Mouse (Mus musculus) hindbrain, embryonic 11.5 days (tissue): ENCODE results near the gene Rpl9-ps1. TPM values are rescaled to one million over a fixed set of nuclear protein-coding genes. Genes with fewer than 3 reads are reported as not detected.

Experiments used
- ATAC-seq: fragments of 200-750 bp; cut with Nextera tagmentation; 2 replicates; pipeline ENCODE4 v1.8.0; 2017; ENCODE audit warnings: mild to moderate bottlenecking, moderate TSS enrichment, moderate library complexity; ENCODE audit not compliant: low FRiP score
- DNase-seq: peaks from one replicate; pipeline ENCODE4 v3.0.0-alpha.2; 2015; ENCODE audit warnings: low spot score
- H3K27ac ChIP-seq: fragments of 300-500 bp; sonication (generic); 2 replicates; pipeline ENCODE4 v1.5.1; 2014; ENCODE audit warnings: mild to moderate bottlenecking, low read depth, low read length
- H3K27me3 ChIP-seq: fragments of 300-500 bp; sonication (generic); 2 replicates; pipeline ENCODE4 v1.6.1; 2014; ENCODE audit warnings: mild to moderate bottlenecking, low read length, moderate library complexity, mixed read lengths; ENCODE audit not compliant: control insufficient read depth, insufficient read depth
- H3K36me3 ChIP-seq: fragments of 300-500 bp; sonication (generic); 2 replicates; pipeline ENCODE4 v1.6.1; 2014; ENCODE audit warnings: mild to moderate bottlenecking, low read length, moderate library complexity, mixed read lengths; ENCODE audit not compliant: control insufficient read depth, insufficient read depth
- H3K4me1 ChIP-seq: fragments of 300-500 bp; sonication (generic); replicated peaks from 2 replicates; pipeline ENCODE4 v1.6.1; 2014; ENCODE audit warnings: low read length, mixed read lengths; ENCODE audit not compliant: control insufficient read depth, insufficient read depth
- H3K4me2 ChIP-seq: fragments of 300-500 bp; sonication (generic); replicated peaks from 2 replicates; pipeline ENCODE4 v1.6.1; 2014; ENCODE audit warnings: mild to moderate bottlenecking, low read depth, low read length
- H3K4me3 ChIP-seq: fragments of 300-500 bp; sonication (generic); 2 replicates; pipeline ENCODE4 v1.5.1; 2014; ENCODE audit warnings: low read depth, low read length
- H3K9ac ChIP-seq: fragments of 300-500 bp; sonication (generic); 2 replicates; pipeline ENCODE4 v1.6.1; 2014; ENCODE audit warnings: low read depth, low read length
- H3K9me3 ChIP-seq: fragments of 300-500 bp; sonication (generic); 2 replicates; pipeline ENCODE4 v1.6.1; 2016; ENCODE audit warnings: low read length; ENCODE audit not compliant: control insufficient read depth
- WGBS: fragments of 180-500 bp; shearing (Covaris S2); extraction: QIAGEN DNeasy Blood & Tissue Kit; methylation state at CpG from one replicate; pipeline ENCODE4 v1.1.7; 2014; 5-methylcytosine and 5-hydroxymethylcytosine counted together
- polyA plus RNA-seq: library from polyadenylated mRNA; unstranded; fragments of >200 nt; fragmentation: Nextera tagmentation; extraction: Ambion mirVana; gene quantifications from 2 replicates; pipeline ENCODE4 v1.2.1, GENCODE M21; 2014

Gene Rpl9-ps1
- polyA plus RNA-seq, 1 experiment from 2014 or later: not detected

DNA sequence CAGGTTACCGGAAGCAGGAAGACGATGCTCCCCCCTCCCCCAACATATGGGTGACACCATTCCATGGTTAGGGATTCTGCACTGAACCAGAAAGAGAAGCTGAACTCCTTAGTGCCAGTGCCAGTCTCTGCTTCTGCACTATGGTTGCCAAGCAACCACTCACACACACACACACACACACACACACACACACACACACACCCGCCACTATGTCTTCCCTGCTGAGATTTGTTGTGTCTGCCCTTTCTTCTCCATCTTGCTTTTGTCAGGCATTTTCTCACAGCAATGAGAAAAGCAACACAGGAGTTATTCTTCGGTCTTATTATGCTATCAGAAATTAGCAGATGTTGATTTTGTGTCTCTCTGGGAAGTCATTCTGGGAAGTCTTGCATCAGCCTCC, 11.0 kb downstream of the Rpl9-ps1 start:
- Histone ChIP-seq H3K4me2 (no peak overlapping the region), H3K4me3 (no peak overlapping the region), H3K27me3 (no peaks in the 10 kb centered on the region), H3K27ac (no peak overlapping the region), H3K9me3 (no peaks in the 10 kb centered on the region), H3K4me1 (no peaks in the 10 kb centered on the region), H3K36me3 (no peaks in the 10 kb centered on the region), H3K9ac (no peak overlapping the region)
- no peak for ATAC-seq
- 40% methylated on average over 4 of the region's 4 CpGs for WGBS
- DNase-seq: peak; percentile 27

DNA sequence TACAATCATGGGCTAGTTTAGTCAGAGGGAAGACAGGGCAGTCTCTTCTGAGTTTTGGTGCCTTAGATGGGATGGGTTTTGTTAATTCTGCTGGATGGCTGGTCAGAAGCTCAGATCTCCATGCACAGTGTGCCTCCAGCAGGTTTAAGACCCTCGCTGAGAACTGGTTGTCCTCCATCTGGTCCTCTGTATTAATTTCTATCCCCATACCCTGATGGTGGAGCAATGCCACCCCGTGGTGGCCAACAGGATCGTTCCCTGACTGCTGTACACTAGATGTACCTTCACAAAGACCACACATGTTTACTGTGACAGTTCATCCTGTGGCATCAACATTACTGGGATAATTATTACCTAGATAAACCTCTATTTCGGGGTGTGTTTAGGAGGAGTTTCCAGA, 12.7 kb downstream of the Rpl9-ps1 start:
- ATAC-seq: no peak
- Histone ChIP-seq H3K27me3 (no peaks in the 10 kb centered on the region), H3K9me3 (no peaks in the 10 kb centered on the region), H3K9ac (no peak overlapping the region), H3K27ac (no peak overlapping the region), H3K36me3 (no peaks in the 10 kb centered on the region), H3K4me2 (no peak overlapping the region), H3K4me3 (no peak overlapping the region), H3K4me1 (no peaks in the 10 kb centered on the region)
- DNase-seq: no peak
- WGBS: 69% methylated on average over 4 of the region's 4 CpGs

DNA sequence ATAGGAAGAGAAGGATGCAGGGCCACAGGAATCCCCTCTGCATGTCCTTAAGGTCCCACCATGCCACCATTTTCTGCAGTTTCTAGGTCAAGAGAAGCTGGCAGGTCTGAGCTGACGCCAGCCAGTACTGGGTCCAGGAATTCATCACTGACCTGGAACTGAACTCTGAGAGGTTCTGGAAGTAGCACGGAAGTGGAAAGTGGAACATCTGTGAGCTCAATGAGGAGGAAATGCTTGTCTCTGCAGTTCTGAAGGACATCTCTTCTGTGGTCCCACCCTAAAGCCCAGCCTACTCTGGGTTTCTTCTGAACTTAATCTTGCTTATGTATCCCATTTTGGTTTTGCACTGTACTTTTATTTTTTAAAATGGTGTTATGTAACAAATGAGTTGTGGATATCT, 14.4 kb downstream of the Rpl9-ps1 start:
- 85% methylated on average over 2 of the region's 2 CpGs for WGBS
- ATAC-seq (no peak), DNase-seq (no peak)
- H3K9ac ChIP-seq: no peak overlapping the region
- no peak overlapping the region for H3K4me3 ChIP-seq
- no peaks in the 10 kb centered on the region for H3K36me3 ChIP-seq
- no peak overlapping the region for H3K4me2 ChIP-seq
- H3K27me3 ChIP-seq: no peaks in the 10 kb centered on the region
- H3K4me1 ChIP-seq: no peaks in the 10 kb centered on the region
- H3K9me3 ChIP-seq: no peaks in the 10 kb centered on the region
- no peak overlapping the region for H3K27ac ChIP-seq

DNA sequence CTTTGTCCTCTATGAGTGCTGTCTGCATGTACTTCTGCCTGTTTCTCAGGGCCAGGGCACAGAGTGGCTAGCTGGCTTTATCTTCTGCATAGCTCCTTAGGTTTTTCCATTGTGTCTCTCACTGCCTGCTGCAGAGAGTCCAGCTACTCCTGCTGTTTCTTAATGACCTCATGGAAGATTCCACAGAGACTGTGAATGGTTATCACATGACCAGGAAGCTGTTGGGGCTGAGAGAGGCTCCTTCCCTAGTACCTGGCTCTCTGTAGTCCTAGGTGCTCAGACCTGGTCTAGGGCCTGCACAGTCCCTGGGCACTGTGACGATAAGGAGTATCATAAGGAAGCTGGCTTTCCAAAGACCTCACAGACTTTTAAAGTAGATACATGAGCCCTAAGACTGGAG, 14.8 kb downstream of the Rpl9-ps1 start:
- Histone ChIP-seq H3K4me3 (no peak overlapping the region), H3K4me2 (no peak overlapping the region), H3K27me3 (no peaks in the 10 kb centered on the region), H3K36me3 (no peaks in the 10 kb centered on the region), H3K9me3 (no peaks in the 10 kb centered on the region), H3K9ac (no peak overlapping the region), H3K27ac (no peak overlapping the region), H3K4me1 (no peaks in the 10 kb centered on the region)
- no peak for ATAC-seq
- DNase-seq: no peak
- 85% methylated on average over 1 of the region's 1 CpGs for WGBS

DNA sequence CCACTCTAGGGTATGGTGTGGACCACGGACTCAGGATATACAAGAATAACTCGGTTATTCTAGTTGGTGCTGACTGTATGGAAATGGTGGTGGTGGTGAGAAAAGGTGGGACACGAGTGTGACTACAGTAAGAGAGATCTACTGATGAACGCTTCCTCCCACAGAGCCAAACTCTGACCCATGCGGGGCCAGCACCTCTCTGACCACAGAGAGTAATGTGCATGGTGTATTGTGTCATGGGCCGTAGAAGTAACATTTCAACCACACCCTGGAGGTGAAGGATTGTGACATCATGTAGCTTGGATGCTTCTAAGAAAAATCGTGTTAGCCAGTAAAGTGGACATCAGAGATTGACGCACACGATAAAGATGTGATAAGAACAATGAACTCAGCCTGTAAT, 16.6 kb downstream of the Rpl9-ps1 start:
- ATAC-seq (no peak), DNase-seq (no peak)
- WGBS: 89% methylated on average over 9 of the region's 9 CpGs

DNA sequence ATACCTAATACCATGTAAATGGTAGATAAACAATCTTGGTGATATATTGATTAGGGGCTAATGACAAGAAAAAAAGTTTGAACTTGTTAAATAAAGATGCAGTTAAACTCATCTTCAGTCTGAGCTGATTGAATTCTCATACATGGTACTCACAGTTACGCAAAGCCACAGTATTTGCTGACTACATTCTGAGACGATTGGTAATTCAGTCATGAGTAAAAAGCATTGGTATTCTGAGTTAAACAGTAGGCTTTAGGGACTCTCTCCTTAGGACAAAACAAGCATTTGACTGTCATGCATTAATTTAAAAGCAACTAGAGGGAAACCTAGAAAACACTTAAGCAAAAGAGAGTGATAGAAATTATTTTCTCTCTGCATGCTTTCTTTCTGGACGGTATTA, 21.8 kb downstream of the Rpl9-ps1 start:
- no peak overlapping the region for H3K4me2 ChIP-seq
- no peaks in the 10 kb centered on the region for H3K27me3 ChIP-seq
- no peaks in the 10 kb centered on the region for H3K9me3 ChIP-seq
- 88% methylated on average over 3 of the region's 3 CpGs for WGBS
- no peaks in the 10 kb centered on the region for H3K4me1 ChIP-seq
- ATAC-seq: no peak
- no peak overlapping the region for H3K4me3 ChIP-seq
- H3K27ac ChIP-seq: no peak overlapping the region
- H3K36me3 ChIP-seq: no peaks in the 10 kb centered on the region
- H3K9ac ChIP-seq: no peak overlapping the region
- no peak for DNase-seq

More for the DNA sequence above, 16.6 kb downstream of the Rpl9-ps1 start:
- H3K4me3 ChIP-seq: no peak overlapping the region
- H3K4me2 ChIP-seq: no peak overlapping the region
- no peaks in the 10 kb centered on the region for H3K9me3 ChIP-seq
- no peak overlapping the region for H3K9ac ChIP-seq
- no peaks in the 10 kb centered on the region for H3K4me1 ChIP-seq
- no peaks in the 10 kb centered on the region for H3K27me3 ChIP-seq
- no peak overlapping the region for H3K27ac ChIP-seq
- no peaks in the 10 kb centered on the region for H3K36me3 ChIP-seq

DNA sequence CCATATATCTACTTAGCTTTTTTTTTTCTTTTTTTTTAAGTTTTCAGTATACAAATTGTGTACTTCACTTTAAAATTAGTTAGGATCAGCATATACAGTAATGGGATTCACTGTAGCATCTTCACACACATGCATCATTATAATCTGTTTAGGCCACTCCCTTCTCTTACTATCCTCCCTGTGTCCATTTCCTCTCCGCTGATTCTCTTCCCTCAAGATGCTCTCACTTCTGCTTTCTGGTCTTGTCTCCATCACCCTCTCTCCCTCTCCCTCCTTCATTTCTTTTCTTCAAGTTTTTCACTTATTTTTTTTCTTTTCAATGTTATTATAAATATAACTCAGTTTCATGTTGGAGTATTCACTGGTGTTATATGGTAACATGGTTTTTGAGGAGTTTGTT, 26.4 kb downstream of the Rpl9-ps1 start:
- Histone ChIP-seq H3K4me2 (no peak overlapping the region), H3K4me1 (no peaks in the 10 kb centered on the region), H3K36me3 (no peaks in the 10 kb centered on the region), H3K4me3 (no peak overlapping the region), H3K27me3 (no peaks in the 10 kb centered on the region), H3K9ac (no peak overlapping the region), H3K27ac (no peak overlapping the region), H3K9me3 (no peaks in the 10 kb centered on the region)
- DNase-seq: no peak
- 97% methylated on average over 1 of the region's 1 CpGs for WGBS
- ATAC-seq: no peak

DNA sequence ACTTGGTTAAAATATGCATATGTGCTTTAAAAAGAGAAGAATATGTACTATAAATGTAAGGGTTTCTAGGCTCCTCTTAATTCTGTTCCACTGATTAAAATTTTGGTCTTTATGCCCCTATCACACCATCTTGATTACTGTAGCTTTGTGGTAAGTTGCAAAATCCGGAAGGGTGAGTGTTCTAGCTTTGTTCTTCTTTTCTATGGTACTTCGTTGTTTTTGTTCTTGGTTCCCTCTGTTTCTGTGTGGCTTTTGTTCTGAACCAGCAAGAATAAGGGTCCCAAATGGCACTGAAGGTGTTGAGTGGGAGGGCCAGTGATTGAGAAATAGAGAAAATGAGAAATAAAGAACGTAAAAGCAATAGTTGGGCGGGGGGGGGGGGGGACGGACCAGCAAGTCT, 27.2 kb downstream of the Rpl9-ps1 start:
- no peaks in the 10 kb centered on the region for H3K36me3 ChIP-seq
- 64% methylated on average over 5 of the region's 5 CpGs for WGBS
- no peaks in the 10 kb centered on the region for H3K9me3 ChIP-seq
- no peak overlapping the region for H3K4me2 ChIP-seq
- no peak overlapping the region for H3K27ac ChIP-seq
- no peak overlapping the region for H3K4me3 ChIP-seq
- no peaks in the 10 kb centered on the region for H3K4me1 ChIP-seq
- DNase-seq (no peak), ATAC-seq (no peak)
- H3K27me3 ChIP-seq: no peaks in the 10 kb centered on the region
- H3K9ac ChIP-seq: no peak overlapping the region

DNA sequence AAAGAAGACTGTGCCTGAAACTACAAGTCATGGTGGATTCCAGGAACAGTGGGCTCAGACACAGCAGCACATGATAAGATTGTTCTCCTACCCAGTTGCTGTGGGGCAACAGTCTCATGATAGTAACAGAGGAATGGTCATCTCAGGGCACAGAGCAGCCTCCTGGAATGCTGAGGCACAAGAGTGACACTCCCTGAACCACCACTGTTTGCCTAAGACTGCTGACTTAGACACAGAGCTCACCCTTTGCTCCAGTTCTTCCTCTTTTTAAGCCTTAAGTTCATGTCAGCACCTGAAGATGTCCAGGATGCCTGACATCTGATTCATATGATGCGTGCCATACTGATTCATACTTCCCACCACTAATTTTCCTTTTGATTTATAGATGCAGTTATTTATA, 28.8 kb downstream of the Rpl9-ps1 start:
- WGBS: 89% methylated on average over 1 of the region's 1 CpGs
- Histone ChIP-seq H3K4me1 (no peaks in the 10 kb centered on the region), H3K9me3 (no peaks in the 10 kb centered on the region), H3K4me2 (no peak overlapping the region), H3K9ac (no peak overlapping the region), H3K36me3 (no peaks in the 10 kb centered on the region), H3K27ac (no peak overlapping the region), H3K27me3 (no peaks in the 10 kb centered on the region), H3K4me3 (no peak overlapping the region)
- ATAC-seq (no peak), DNase-seq (no peak)
